Mouse (Mus musculus): ENCODE results near the gene Timm8b.

Gene Timm8b

GRCm38 (mm10) chr9:50603189-50603997 is at the start of gene Timm8b, which contains the start of gene Sdhd:
TSS of gene Timm8b (plus strand) at chr9:50603910.
TSS of gene Sdhd (minus strand) at chr9:50603812.
- DNase-seq (ENCODE audit: low spot score in 2 of 2) = peak; percentile 93 to 96

DNA sequence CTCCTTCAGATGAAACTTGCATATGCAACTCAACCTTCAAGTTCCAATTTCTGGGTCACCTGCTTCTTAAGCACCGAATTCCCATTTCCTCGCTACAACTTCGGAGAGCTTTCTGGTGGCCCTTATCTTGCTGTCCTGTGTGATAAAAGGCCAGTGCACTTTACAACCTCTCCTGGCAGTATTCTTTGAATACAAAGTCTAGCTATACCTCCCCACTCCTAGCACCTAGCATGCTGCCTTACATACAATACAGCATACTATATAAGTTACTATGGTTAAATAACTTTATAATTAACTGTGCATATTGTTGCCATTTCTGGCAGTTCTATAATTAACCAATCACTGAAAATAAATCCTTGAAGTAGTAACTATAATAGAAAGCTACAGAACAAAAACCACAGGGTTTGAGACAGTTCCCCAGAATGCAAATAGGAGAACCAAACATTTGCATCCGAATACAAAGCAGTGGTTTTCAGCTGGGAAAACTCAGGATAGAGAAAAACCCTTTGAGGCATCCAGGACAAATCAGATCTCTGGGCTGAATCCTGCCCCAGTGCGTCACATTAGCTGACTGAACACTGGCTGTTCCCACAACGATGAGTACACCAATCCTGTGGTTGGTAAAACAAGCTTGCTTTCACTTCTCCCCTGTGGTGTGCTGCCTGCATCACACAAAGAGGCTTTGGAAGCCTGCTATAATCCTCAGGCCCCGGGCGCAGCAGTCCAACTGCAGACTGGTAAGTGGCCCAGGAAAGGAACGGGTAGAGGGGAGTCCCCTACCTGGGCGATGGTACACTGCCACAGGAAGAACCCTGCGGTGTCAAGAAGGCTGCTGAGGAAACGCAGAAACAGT is 49.2 kb upstream of the Timm8b start, which contains the start of gene Il18:
Gene Il18 (plus strand): TSS at position 587 of the 853 bp plus-strand sequence.
- peak; percentile 64 to 78 for DNase-seq (ENCODE audit: low spot score in 2 of 2)

DNA sequence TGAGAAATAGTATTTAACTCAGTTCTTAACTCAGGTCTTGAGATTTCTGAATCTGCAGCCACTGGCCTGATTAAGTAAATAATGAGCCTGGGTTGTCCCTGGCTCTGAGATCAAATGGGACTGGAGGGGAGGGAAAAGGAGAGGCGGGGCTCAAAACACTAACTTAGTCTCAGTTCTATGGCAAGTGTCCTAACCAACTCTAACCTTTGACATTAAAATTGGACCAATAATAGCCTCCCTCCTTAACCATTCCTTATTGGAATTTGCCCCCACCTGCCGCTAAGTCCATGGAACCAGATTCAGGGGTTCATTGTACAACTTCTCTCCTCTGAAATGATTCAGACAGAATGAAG is 48.6 kb upstream of the Timm8b start, which contains the start of gene Bco2:
Gene Bco2 (minus strand): TSS at position 88 of the 353 bp plus-strand sequence.
- no peak for DNase-seq (ENCODE audit: low spot score in 2 of 2)

DNA sequence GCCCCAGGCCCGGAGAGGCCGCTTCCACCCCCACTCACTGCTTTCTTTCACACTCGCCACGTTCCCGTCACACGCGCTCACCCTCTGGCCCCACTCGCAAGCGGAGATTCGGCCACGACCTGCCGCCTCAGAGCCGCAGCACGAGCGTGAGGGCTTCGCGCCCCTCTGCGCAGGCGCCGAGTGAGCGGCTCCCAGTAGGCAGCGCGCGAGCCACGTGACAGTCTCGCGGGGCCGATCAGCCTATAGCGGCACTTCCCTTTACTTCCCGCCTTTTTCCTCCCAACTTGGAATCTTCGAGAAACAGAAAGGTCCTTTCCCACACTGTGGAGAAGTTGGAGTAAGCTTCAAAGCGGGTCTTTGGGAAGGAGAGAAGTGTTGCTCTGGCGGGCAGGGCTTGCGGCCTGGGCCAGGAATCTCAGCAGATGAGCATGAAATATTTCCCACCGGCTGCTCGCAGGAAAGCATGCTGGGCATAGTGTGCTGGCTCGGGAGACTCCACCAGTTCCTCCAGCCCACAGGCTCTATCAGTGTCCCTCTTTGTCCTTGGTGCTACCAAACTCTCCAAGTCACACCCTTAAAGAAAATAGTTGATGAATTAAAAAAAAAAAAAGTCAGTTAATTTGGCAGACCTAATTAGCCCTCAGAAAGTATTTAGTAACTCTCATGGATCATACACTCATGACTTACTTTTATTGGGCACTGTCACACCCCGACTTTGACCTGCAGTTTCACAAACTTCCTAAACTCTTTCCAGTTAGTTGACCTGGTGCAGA is 42.4 kb upstream of the Timm8b start, which contains the start of gene Tex12:
Gene Tex12 (minus strand): TSS at position 181 of the 773 bp plus-strand sequence.
- no peak for DNase-seq (ENCODE audit: low spot score in 2 of 2)

GRCm38 (mm10) chr9:50561918-50562360 is 41.8 kb upstream of the Timm8b start:
- no peak for DNase-seq (ENCODE audit: low spot score in 2 of 2)

GRCm38 (mm10) chr9:50565173-50565572 is 38.5 kb upstream of the Timm8b start:
- DNase-seq (ENCODE audit: low spot score in 2 of 2) = no peak

- DNase-seq (ENCODE audit: low spot score in 2 of 2) = no peak
Measured at GRCm38 (mm10) chr9:50565940-50566339, 37.8 kb upstream of the Timm8b start.

GRCm38 (mm10) chr9:50567372-50567771 is 36.3 kb upstream of the Timm8b start:
- DNase-seq (ENCODE audit: low spot score in 2 of 2) = no peak

DNA sequence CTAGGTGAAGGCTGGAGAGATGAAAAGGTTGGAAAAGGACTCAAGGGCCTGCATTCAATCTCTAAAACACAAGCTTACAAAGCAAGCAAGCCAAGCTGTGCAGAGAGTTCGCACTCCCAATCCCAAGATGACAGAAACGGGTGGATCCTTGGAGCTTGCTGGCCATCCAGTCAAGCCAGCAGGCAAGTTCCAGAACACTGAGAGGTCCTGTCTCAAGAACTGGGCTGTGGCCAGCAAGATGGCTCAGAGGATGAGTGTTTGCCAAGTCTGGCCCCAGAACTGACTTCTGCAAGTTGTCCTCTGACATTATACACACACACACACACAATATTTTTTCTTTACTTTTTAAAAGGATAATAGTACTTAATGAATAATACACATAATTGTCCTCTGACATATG is 35.8 kb upstream of the Timm8b start:
- no peak for DNase-seq (ENCODE audit: low spot score in 2 of 2)

DNA sequence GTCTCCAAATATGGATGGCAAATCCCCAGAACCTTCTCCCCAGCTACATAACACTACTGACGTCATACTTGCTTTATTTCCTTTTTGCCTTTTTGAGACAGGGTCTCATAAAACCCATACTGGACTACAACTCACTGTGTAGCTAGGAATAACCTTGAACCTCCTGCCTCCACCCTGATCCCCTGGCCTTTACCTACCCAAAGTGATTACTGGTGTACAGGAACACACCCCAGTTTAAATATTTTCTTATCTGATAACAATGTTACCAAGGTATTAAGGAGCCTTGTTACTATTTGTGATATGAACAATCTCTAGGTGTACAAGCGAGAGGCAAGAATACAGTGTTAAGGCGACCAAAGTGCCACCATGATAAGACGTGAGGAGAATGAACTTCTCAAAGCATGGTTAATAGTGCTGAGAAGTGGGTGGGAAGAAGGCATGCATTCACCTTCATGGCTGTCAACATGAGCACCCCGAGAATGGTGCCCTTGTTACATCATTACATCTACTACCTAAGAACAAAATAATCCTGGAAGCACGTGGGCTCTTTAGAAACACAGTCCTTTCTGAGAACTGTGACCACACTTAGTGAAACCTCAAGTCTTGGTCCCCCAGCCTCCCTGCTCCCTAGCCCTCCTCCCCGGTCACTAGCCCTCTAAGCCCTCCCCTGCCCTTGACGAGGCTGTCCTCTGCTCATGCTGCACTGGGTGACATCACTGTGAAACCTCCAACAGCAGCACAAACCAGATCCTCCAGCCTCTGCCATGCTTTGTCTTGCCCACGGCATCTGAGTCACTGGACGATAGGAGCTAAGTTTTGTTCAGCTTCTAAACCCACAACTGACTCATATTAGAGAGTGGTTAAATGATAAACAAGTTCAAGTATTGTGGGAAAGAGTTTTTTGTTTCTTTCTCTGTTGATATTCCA is 33.8 kb upstream of the Timm8b start:
- DNase-seq (ENCODE audit: low spot score in 2 of 2) = no peak

DNA sequence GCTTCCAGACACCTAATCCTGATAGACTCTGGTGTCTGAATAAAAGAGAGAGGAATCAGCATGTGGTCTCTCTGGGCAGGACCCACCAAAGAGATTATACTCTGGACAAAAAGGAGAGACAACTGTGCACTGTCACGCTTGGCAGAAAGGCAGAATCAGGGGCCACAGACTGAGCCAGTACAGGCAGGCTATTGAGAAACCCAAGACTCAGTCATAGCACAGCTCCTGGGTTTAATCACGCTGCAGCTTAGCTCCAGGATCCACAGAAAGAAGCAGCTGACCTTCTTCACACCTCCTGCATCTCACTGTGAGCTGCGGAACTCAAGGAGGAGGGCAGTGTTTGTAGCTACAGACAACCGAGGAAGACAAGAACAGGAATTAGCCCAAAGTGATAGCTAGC is 23.3 kb upstream of the Timm8b start:
- no peak for DNase-seq (ENCODE audit: low spot score in 2 of 2)

- DNase-seq (ENCODE audit: low spot score in 2 of 2) = no peak
Measured at GRCm38 (mm10) chr9:50585145-50585818, 18.4 kb upstream of the Timm8b start.

DNA sequence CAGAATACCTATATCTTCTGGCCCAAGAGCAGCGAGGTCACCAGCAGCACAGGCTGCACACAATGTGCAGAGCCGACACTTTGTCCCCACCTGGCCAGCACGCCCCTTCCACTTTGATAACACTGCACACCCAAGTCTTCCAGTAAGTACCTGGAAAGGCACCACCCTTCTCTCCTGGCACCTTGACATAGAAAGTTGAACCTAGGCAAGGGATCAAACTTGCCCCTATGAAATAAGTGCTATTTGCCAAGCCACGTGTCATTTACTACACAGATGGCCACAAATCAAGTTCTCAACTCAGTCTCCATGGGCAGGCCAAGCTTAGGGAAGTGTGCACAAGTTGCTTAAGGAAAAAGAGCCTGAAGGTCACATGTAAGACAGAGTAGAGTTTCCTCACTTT is 16.8 kb upstream of the Timm8b start:
- DNase-seq (ENCODE audit: low spot score in 2 of 2) = no peak

GRCm38 (mm10) chr9:50590856-50591518 is 12.7 kb upstream of the Timm8b start:
- DNase-seq (ENCODE audit: low spot score in 2 of 2) = no peak

GRCm38 (mm10) chr9:50592955-50593354 is 10.8 kb upstream of the Timm8b start:
- no peak for DNase-seq (ENCODE audit: low spot score in 2 of 2)

GRCm38 (mm10) chr9:50593544-50593943 is 10.2 kb upstream of the Timm8b start:
- no peak for DNase-seq (ENCODE audit: low spot score in 2 of 2)

DNA sequence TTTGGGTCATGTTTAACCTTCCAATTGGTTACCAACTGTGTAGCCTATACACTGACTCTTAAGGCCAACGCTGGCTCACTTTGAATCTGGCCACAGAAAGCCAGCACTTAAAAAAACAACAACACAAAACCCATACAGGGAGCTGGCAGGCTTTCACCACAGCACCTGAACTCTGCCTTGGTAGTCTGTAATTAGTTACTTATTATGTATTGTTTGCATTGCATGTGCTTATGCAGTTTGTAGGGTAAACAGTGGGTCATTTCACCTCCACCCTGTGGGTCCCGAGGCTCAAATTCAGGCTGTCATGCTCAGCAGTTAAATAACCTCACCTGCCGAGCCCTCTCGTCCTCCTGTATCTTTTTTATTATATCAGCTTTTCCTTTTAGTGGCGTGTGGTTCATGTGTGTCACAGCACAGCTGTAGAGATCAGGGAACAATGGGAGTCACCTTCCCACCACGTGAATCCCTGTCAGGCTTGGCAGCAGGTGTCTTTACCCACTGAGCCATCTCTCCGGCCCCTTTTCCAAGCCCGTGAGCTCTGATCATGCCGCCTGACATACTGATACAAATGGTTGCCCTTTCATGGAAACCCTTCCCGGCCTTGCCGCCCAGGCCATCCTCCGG is 8.8 kb upstream of the Timm8b start:
- DNase-seq (ENCODE audit: low spot score in 2 of 2) = no peak

DNA sequence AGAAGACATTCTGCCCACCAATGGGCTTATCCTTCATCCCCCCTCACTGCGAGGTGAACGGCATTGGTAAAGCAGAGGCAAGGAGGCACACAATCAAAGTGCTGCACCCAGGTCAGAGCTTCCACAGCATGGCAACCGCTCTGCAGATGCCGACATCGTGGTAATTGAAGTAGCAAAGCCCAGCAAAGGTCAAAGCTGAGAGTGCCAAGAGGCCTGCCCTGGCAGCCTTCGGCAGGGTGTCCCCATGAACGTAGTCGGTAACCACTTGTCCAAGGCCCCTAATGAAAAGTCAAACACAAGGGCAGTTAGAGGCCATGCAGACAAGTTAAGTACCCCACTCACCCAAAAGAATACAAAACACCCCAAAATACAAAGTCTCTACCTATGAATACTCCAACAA is 6.7 kb upstream of the Timm8b start:
- no peak for DNase-seq (ENCODE audit: low spot score in 2 of 2)

DNA sequence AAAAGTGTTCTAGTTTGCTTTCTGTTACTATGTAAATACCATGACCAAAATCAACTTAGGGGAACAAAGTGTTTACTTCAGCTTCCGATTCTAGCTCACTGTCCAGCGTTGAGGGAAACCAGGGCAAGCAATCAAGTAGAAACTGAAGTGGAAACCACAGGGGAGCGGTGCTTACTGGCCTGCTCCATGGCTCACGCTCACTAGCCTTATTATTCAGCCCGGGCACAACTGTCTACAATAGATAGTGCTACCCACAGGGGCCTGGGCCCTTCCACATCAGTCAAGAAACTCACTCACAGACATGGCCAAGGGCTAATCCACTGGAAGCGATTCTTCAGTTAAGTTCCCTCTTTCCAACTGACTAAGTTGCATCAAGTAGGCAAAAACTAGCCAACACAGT is 2.2 kb upstream of the Timm8b start:
- DNase-seq (ENCODE audit: low spot score in 2 of 2) = no peak

Data from frontal cortex, postnatal 36 days (tissue).